Mouse (Mus musculus) myocyte (in vitro differentiated cells): ENCODE measurements around the gene Ctsf. TPM values are rescaled to one million over a fixed set of nuclear protein-coding genes. Genes with fewer than 3 reads are reported as not detected.
A peak's percentile ranks its signal among the peaks of the same experiment; 100 is the strongest.

Experiments
- H3K27me3 ChIP-seq: one replicate; pipeline ENCODE4 v1.6.1; 2011; ENCODE audit not compliant: control insufficient read depth, insufficient read depth, insufficient read length
- H3K36me3 ChIP-seq: one replicate; pipeline ENCODE4 v1.6.1; 2011; ENCODE audit not compliant: control insufficient read depth, insufficient read depth
- H3K4me2 ChIP-seq: one replicate; pipeline ENCODE4 v1.6.1; 2011; ENCODE audit warnings: low read depth, control low read depth
- H3K4me3 ChIP-seq: one replicate; pipeline ENCODE4 v1.5.1; 2011; ENCODE audit warnings: mild to moderate bottlenecking, control low read depth, moderate library complexity
- H3K79me2 ChIP-seq: one replicate; pipeline ENCODE4 v1.6.1; 2011; ENCODE audit not compliant: control insufficient read depth, insufficient read depth
- H3ac ChIP-seq: one replicate; pipeline ENCODE4 v1.6.1; 2011; ENCODE audit not compliant: control insufficient read depth, insufficient read length
- CEBPB ChIP-seq: IDR thresholded peaks from 2 replicates; pipeline ENCODE4 v1.6.1; 2011; ENCODE audit warnings: mild to moderate bottlenecking, moderate library complexity; ENCODE audit not compliant: poor library complexity, insufficient read depth, severe bottlenecking
- E2F4 ChIP-seq: IDR thresholded peaks from one replicate; pipeline ENCODE4 v1.6.1; 2011; ENCODE audit warnings: mild to moderate bottlenecking, control low read depth, moderate library complexity; ENCODE audit not compliant: insufficient read depth
- MAX ChIP-seq: IDR thresholded peaks from one replicate; pipeline ENCODE4 v1.6.1; 2011; ENCODE audit warnings: low read depth, mild to moderate bottlenecking, control low read depth
- MYOD1 ChIP-seq, 3 experiments: IDR thresholded peaks; one replicate each; pipeline ENCODE4 v1.6.1; 2011; ENCODE audit warnings: control low read depth in 2 of 3, low read depth in 2 of 3, mild to moderate bottlenecking in 2 of 3, moderate library complexity in 1 of 3; ENCODE audit not compliant: insufficient read length in 2 of 3, control insufficient read depth in 1 of 3
- MYOG ChIP-seq, 3 experiments: IDR thresholded peaks; one replicate each; pipeline ENCODE4 v1.6.1; 2011; ENCODE audit warnings: control low read depth in 2 of 3, low read depth in 2 of 3, mild to moderate bottlenecking in 2 of 3; ENCODE audit not compliant: insufficient read length in 2 of 3, control insufficient read depth in 1 of 3, insufficient read depth in 1 of 3
- POLR2A ChIP-seq: IDR thresholded peaks from one replicate; pipeline ENCODE4 v1.6.1; 2011; ENCODE audit warnings: low read depth, mild to moderate bottlenecking, control low read depth, moderate library complexity; ENCODE audit not compliant: insufficient read length
- POLR2AphosphoS2 ChIP-seq: IDR thresholded peaks from one replicate; pipeline ENCODE4 v1.6.1; 2011; ENCODE audit warnings: low read depth, control low read depth; ENCODE audit not compliant: insufficient read length
- REST ChIP-seq: IDR thresholded peaks from one replicate; pipeline ENCODE4 v1.6.1; 2011; ENCODE audit warnings: mild to moderate bottlenecking, control low read depth, moderate library complexity; ENCODE audit not compliant: insufficient read depth, insufficient read length
- SRF ChIP-seq: IDR thresholded peaks from one replicate; pipeline ENCODE4 v1.6.1; 2011; ENCODE audit warnings: low read depth; ENCODE audit not compliant: control insufficient read depth, insufficient read length
- TCF12 ChIP-seq: IDR thresholded peaks from one replicate; pipeline ENCODE4 v1.6.1; 2011; ENCODE audit warnings: mild to moderate bottlenecking, control low read depth; ENCODE audit not compliant: poor library complexity, insufficient read depth, severe bottlenecking
- TCF3 ChIP-seq: IDR thresholded peaks from one replicate; pipeline ENCODE4 v1.6.1; 2011; ENCODE audit warnings: low read depth, control low read depth; ENCODE audit not compliant: insufficient read length
- USF1 ChIP-seq: IDR thresholded peaks from one replicate; pipeline ENCODE4 v1.6.1; 2011; ENCODE audit warnings: low read depth, mild to moderate bottlenecking, control low read depth, moderate library complexity
- polyA plus RNA-seq: library from polyadenylated mRNA; unstranded; fragments of >200 nt; fragmentation: generic; extraction: Trizol; gene quantifications from one replicate; pipeline ENCODE4 v1.2.1, GENCODE M21; 2012; ENCODE audit warnings: missing spikeins

The Ctsf gene
- polyA plus RNA-seq, 1 experiment = 6.6 TPM

DNA sequence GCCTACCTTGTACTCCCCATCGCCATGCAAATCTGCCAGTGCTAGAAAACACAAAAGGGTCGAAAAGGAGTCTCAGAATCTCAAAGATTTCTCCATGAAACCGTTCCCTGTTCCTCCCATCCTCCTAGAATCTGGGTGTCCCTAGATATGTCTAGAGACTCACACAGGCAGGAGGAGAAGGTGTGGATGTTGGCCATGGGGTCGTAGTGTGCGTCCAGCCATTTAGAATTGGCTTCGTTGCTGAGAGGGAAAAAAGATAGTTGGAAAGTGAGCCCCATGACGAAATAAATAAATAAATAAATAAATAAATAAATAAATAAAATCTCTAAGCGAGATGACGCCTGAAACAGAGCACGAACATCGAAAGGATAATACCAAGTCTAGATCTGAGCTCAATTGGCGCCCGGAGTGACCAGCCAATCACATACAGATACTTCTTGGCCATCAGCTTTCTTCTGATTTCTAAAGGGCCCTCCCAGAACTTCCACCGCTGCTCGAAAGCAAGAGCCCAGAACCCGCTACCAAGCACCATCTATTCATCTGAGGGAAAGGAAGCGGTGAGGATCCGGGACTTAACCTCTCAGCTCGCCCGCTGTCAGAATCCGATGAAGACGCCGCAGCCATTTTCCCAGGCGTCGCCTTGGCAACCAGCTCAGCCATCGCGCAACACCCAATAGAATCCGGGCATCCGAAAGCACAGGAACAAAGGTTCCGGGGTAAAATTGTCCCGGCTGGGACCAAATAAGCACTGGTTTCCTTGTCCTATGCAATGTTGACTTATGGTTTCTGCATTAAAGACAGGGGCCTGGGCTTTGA lies 51.3 kb downstream of the Ctsf start, which contains the start of gene Bbs1:
Gene Bbs1 (minus strand): TSS at position 650 of the 816 bp plus-strand sequence.
- Histone ChIP-seq H3K36me3 (peaks cover 5% of the 10 kb centered on the region), H3K4me3 (peak within 1 kb of the TSS; percentile 36), H3K4me2 (peak within 1 kb of the TSS; percentile 92), H3K27me3 (no peaks in the 10 kb centered on the region), H3K79me2 (no peaks in the 10 kb centered on the region), H3ac (no peak within 1 kb of the TSS)
- TF ChIP-seq SRF (no peak), MYOG (IDR thresholded peaks at IDR 0.05; ENCODE audit: control insufficient read depth in 1 of 3, insufficient read depth in 1 of 3, insufficient read length in 2 of 3, low read depth in 2 of 3) (no peak), POLR2AphosphoS2 (no peak), TCF12 (no peak), USF1 (no peak), TCF3 (no peak), POLR2A (no peak), CEBPB (no peak), MYOD1 (IDR thresholded peaks at IDR 0.05; ENCODE audit: control insufficient read depth in 1 of 3, insufficient read length in 2 of 3, low read depth in 2 of 3) (no peak), REST (no peak), E2F4 (no peak), MAX (no peak)

DNA sequence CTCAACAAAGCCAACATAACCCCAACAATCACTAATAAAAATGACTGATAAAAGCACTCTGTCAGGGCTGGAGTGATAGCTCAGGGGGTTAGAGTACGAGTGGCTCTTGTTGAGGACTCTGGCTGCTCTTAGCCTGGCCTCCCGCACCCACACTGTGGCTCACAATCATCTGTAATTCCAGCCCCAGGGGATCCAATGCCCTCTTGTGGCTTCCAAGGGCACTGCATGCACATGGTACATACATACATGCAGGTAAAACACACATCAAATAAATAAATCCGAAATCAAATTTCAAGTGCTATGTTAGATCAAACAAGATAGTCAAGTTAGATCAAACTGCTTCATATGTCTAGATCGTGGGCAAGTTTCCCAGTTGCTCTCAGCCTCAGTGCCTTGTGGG lies 53.2 kb downstream of the Ctsf start:
- H3K4me2 ChIP-seq = no peak overlapping the region
- H3K36me3 ChIP-seq = peaks cover 5% of the 10 kb centered on the region
- no peaks in the 10 kb centered on the region for H3K27me3 ChIP-seq
- H3K79me2 ChIP-seq = no peaks in the 10 kb centered on the region
- no peak overlapping the region for H3ac ChIP-seq
- TF ChIP-seq TCF3 = no peak
- TF ChIP-seq MYOG (IDR thresholded peaks at IDR 0.05; ENCODE audit: control insufficient read depth in 1 of 3, insufficient read depth in 1 of 3, insufficient read length in 2 of 3, low read depth in 2 of 3) = no peak
- TF ChIP-seq E2F4 = no peak
- no peak for TF ChIP-seq SRF
- no peak for TF ChIP-seq POLR2A
- TF ChIP-seq MYOD1 (IDR thresholded peaks at IDR 0.05; ENCODE audit: control insufficient read depth in 1 of 3, insufficient read length in 2 of 3, low read depth in 2 of 3) = no peak
- TF ChIP-seq TCF12 = no peak
- TF ChIP-seq POLR2AphosphoS2 = no peak
- no peak for TF ChIP-seq CEBPB
- no peak for TF ChIP-seq REST
- TF ChIP-seq USF1 = no peak
- no peak for TF ChIP-seq MAX
- H3K4me3 ChIP-seq = no peak overlapping the region

DNA sequence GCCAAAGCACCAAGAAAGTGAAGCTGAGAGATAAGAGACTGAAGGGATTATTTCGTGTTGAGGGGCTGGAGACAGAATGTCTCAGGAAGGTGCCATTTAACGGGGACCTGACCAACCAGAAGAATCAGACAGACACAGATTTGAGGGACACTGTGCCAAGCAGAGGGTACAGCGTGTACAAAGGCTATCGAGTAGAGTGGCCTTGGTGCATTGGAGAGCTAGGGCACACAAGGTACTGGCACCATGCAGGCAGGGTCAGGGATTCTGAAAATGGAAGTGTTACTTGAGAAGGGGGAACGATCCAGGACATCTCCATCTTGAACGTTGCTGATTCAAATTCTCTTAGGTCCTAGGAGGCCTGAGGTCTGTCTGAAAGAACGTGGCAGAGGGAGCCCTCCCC lies 54.4 kb downstream of the Ctsf start:
- no peak overlapping the region for H3ac ChIP-seq
- no peak overlapping the region for H3K4me2 ChIP-seq
- no peaks in the 10 kb centered on the region for H3K27me3 ChIP-seq
- no peak overlapping the region for H3K4me3 ChIP-seq
- H3K36me3 ChIP-seq = peaks cover 5% of the 10 kb centered on the region
- TF ChIP-seq TCF3 = no peak
- no peaks in the 10 kb centered on the region for H3K79me2 ChIP-seq

Other genes starting within 250 kb of the Ctsf start
- gene Lrfn4, start 239.5 kb upstream of the Ctsf start, polyA plus RNA-seq = 22.0 TPM
- gene Rce1, start 229.5 kb upstream of the Ctsf start, polyA plus RNA-seq = 43.8 TPM
- gene Gm960, start 156.5 kb upstream of the Ctsf start, polyA plus RNA-seq = 0.90 TPM
- 0.56 TPM for gene Sptbn2, start 144.0 kb upstream of the Ctsf start, polyA plus RNA-seq
- 4.8 TPM for gene Rbm4b, start 98.6 kb upstream of the Ctsf start, polyA plus RNA-seq
- gene Rbm4, start 61.2 kb upstream of the Ctsf start, polyA plus RNA-seq = 66.4 TPM
- gene Gm21992, start 43.5 kb upstream of the Ctsf start, polyA plus RNA-seq = 8.1 TPM
- gene Rbm14, start 43.5 kb upstream of the Ctsf start, polyA plus RNA-seq = 46.8 TPM
- gene Ccs, start 15.8 kb upstream of the Ctsf start, polyA plus RNA-seq = 40.4 TPM
- 0.04 TPM for gene Ccdc87, start 15.8 kb upstream of the Ctsf start, polyA plus RNA-seq
- 418 TPM for gene Actn3, start 22.8 kb downstream of the Ctsf start, polyA plus RNA-seq
- gene Zdhhc24, start 23.5 kb downstream of the Ctsf start, polyA plus RNA-seq = 9.3 TPM
- gene Bbs1, start 51.5 kb downstream of the Ctsf start, polyA plus RNA-seq = 3.6 TPM
- 71.6 TPM for gene Dpp3, start 73.2 kb downstream of the Ctsf start, polyA plus RNA-seq
- 0.49 TPM for gene Peli3, start 88.0 kb downstream of the Ctsf start, polyA plus RNA-seq
- 62.6 TPM for gene Mrpl11, start 107.0 kb downstream of the Ctsf start, polyA plus RNA-seq
- gene Npas4, start 135.2 kb downstream of the Ctsf start, polyA plus RNA-seq = 0.02 TPM
- 8.7 TPM for gene Slc29a2, start 168.7 kb downstream of the Ctsf start, polyA plus RNA-seq
- 46.7 TPM for gene B4gat1, start 183.7 kb downstream of the Ctsf start, polyA plus RNA-seq
- 1.6 TPM for gene AC124502.3, start 183.8 kb downstream of the Ctsf start, polyA plus RNA-seq
- gene Brms1, start 186.2 kb downstream of the Ctsf start, polyA plus RNA-seq = 45.8 TPM
- 63.9 TPM for gene Rin1, start 195.4 kb downstream of the Ctsf start, polyA plus RNA-seq
- gene Cd248, start 212.9 kb downstream of the Ctsf start, polyA plus RNA-seq = 10.4 TPM
- gene Tmem151a, start 230.4 kb downstream of the Ctsf start, polyA plus RNA-seq = 10.1 TPM
- 115 TPM for gene Yif1a, start 233.4 kb downstream of the Ctsf start, polyA plus RNA-seq
- gene Cnih2, start 243.4 kb downstream of the Ctsf start, polyA plus RNA-seq = 1.6 TPM